Mouse (Mus musculus) embryonic facial prominence, embryonic 10.5 days (tissue): ENCODE results near the gene Gm49358. TPM values are rescaled to one million over a fixed set of nuclear protein-coding genes. Genes with fewer than 3 reads are reported as not detected.

Experiments
- DNase-seq: peaks from one replicate; pipeline ENCODE4 v3.0.0-alpha.2; 2017; ENCODE audit warnings: low spot score
- H3K27ac ChIP-seq: fragments of 300-500 bp; sonication (generic); replicated peaks from 2 replicates; pipeline ENCODE4 v1.5.1; 2016; ENCODE audit warnings: mild to moderate bottlenecking
- H3K27me3 ChIP-seq: fragments of 300-500 bp; sonication (generic); replicated peaks from 2 replicates; pipeline ENCODE4 v1.6.1; 2016; ENCODE audit warnings: low read depth, mild to moderate bottlenecking; ENCODE audit not compliant: poor library complexity, severe bottlenecking
- H3K36me3 ChIP-seq: fragments of 300-500 bp; sonication (generic); replicated peaks from 2 replicates; pipeline ENCODE4 v1.6.1; 2016; ENCODE audit warnings: mild to moderate bottlenecking, moderate library complexity
- H3K4me1 ChIP-seq: fragments of 300-500 bp; sonication (generic); 2 replicates; pipeline ENCODE4 v1.6.1; 2016
- H3K4me3 ChIP-seq: fragments of 300-500 bp; sonication (generic); 2 replicates; pipeline ENCODE4 v1.5.1; 2016; ENCODE audit warnings: mild to moderate bottlenecking, moderate library complexity
- H3K9me3 ChIP-seq: fragments of 300-500 bp; sonication (generic); 2 replicates; pipeline ENCODE4 v1.6.1; 2016; ENCODE audit warnings: mild to moderate bottlenecking
- WGBS: fragments of 180-500 bp; shearing (Covaris S2); methylation state at CpG from one replicate; pipeline ENCODE4 v1.1.7; 2016; 5-methylcytosine and 5-hydroxymethylcytosine counted together
- polyA plus RNA-seq: library from polyadenylated mRNA; unstranded; fragments of >200 nt; fragmentation: Nextera tagmentation; extraction: Ambion mirVana; gene quantifications from 2 replicates; pipeline ENCODE4 v1.2.1, GENCODE M21; 2016

Gene Gm49358
- polyA plus RNA-seq, 1 experiment from 2014 or later = not detected

GRCm38 (mm10) chr10:86853433-86853832 lies 89.7 kb downstream of the Gm49358 start:
- Histone ChIP-seq H3K4me1 (no peaks in the 10 kb centered on the region), H3K27me3 (no peaks in the 10 kb centered on the region), H3K4me3 (no peak overlapping the region), H3K9me3 (no peaks in the 10 kb centered on the region), H3K27ac (no peak overlapping the region), H3K36me3 (no peaks in the 10 kb centered on the region)
- 81% methylated on average over 3 of the region's 3 CpGs for WGBS
- no peak for DNase-seq

DNA sequence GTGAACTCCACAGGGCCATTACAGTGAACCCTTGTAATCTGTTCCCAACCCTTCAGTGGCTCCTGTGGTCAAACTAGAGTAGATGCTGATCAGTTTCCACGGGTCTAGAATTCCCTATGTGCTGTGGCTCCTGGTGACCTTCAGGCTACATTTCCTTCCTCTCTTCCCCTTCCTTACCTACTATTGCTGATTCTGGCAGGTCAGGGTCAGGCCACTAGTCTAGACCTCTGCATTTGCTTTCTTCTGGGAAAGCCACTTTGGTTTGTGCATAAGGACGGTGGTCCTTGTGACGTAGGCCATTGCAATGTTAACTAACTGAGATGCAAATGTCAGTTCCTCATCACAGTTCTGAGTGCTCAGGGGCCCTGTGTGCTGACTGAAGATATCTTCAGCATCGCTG lies 96.6 kb downstream of the Gm49358 start:
- no peak for DNase-seq
- H3K27me3 ChIP-seq = no peaks in the 10 kb centered on the region
- no peaks in the 10 kb centered on the region for H3K36me3 ChIP-seq
- no peak overlapping the region for H3K4me3 ChIP-seq
- no peaks in the 10 kb centered on the region for H3K4me1 ChIP-seq
- H3K27ac ChIP-seq = no peak overlapping the region
- 79% methylated on average over 4 of the region's 4 CpGs for WGBS
- no peaks in the 10 kb centered on the region for H3K9me3 ChIP-seq

DNA sequence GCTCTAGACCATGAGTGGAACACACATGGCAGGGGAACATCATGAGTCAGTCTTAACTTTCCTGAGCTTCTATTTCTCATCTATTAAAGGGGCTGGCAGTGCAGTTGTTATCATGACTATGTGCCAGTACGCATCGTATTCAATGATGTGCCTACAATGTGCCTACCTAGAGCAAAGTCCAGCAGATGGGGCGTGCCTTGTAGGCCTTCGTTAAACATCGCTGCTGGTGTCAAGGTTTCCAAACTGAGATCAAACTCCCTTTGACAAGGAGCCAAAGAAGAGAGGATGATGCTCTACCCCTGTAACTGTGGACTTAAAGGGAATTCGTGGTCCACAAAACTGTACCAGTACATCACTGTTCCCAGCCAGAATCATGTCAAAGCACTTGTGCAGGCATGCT lies 98.7 kb downstream of the Gm49358 start:
- Histone ChIP-seq H3K27me3 (no peaks in the 10 kb centered on the region), H3K4me3 (no peak overlapping the region), H3K36me3 (no peaks in the 10 kb centered on the region), H3K27ac (no peak overlapping the region), H3K4me1 (no peaks in the 10 kb centered on the region), H3K9me3 (no peaks in the 10 kb centered on the region)
- WGBS = 91% methylated on average over 6 of the region's 6 CpGs
- DNase-seq = no peak

DNA sequence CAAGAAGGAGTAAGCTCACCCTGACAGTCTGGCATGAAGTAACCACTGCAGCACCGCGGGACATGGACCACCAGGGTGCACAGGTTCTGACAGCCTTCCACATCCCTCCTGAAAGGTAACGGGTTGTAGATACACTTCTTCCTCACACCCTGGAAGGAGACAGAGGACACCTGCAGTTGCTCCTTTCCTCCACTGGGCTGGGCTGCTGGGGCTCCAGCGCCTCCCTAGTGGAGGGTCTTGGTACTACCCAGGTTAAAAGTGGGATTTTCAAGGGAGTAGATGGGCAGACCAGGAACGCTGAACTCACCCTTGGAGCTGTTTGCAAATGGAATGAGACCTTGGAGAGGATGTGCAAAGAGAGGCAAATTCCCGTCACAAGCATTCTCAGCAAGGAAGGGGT lies 99.7 kb downstream of the Gm49358 start:
- H3K9me3 ChIP-seq = no peaks in the 10 kb centered on the region

GRCm38 (mm10) chr10:86872121-86872520 lies 108.3 kb downstream of the Gm49358 start:
- Histone ChIP-seq H3K27me3 (no peaks in the 10 kb centered on the region), H3K4me3 (no peak overlapping the region), H3K4me1 (no peaks in the 10 kb centered on the region), H3K36me3 (no peaks in the 10 kb centered on the region), H3K9me3 (no peaks in the 10 kb centered on the region), H3K27ac (no peak overlapping the region)
- 78% methylated on average over 7 of the region's 7 CpGs for WGBS
- no peak for DNase-seq

More for the DNA sequence above, 99.7 kb downstream of the Gm49358 start:
- Histone ChIP-seq H3K36me3 (no peaks in the 10 kb centered on the region), H3K4me1 (no peaks in the 10 kb centered on the region), H3K4me3 (no peak overlapping the region), H3K27me3 (no peaks in the 10 kb centered on the region), H3K27ac (no peak overlapping the region)
- DNase-seq = no peak
- WGBS = 83% methylated on average over 6 of the region's 6 CpGs

DNA sequence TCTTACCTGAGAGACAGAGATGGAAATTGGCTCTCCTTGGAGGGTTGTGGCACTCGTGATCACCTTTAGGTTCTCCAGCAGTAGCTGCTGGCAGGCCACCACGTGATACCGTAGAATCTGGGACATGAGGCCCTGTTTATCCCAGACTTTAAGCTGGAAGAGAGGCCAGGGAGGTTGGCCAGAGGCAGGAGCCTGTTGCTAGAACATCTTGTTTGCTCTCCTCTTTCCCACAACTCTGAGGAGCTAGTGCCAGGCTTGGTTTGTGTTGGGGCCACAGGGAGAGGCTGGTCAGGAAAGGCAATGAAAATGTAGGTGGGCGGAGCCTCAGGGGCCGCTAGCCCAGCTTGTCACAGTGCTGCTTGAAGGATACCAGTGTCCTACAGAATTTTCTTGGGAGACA lies 108.8 kb downstream of the Gm49358 start:
- no peak for DNase-seq
- Histone ChIP-seq H3K9me3 (no peaks in the 10 kb centered on the region), H3K4me3 (no peak overlapping the region), H3K4me1 (no peaks in the 10 kb centered on the region), H3K27ac (no peak overlapping the region), H3K36me3 (no peaks in the 10 kb centered on the region), H3K27me3 (no peaks in the 10 kb centered on the region)
- 77% methylated on average over 5 of the region's 5 CpGs for WGBS

- Histone ChIP-seq H3K9me3 (no peaks in the 10 kb centered on the region), H3K4me3 (no peak overlapping the region), H3K4me1 (no peaks in the 10 kb centered on the region), H3K27ac (no peak overlapping the region), H3K27me3 (no peaks in the 10 kb centered on the region), H3K36me3 (no peaks in the 10 kb centered on the region)
- WGBS = 90% methylated on average over 7 of the region's 7 CpGs
- DNase-seq = no peak
These were observed 114.9 kb downstream of the Gm49358 start for GRCm38 (mm10) chr10:86878721-86879120.

- H3K4me1 ChIP-seq = no peaks in the 10 kb centered on the region
These were observed 116.5 kb downstream of the Gm49358 start for GRCm38 (mm10) chr10:86880071-86880806.

GRCm38 (mm10) chr10:86881448-86881847 lies 117.7 kb downstream of the Gm49358 start:
- Histone ChIP-seq H3K4me3 (no peak overlapping the region), H3K9me3 (no peaks in the 10 kb centered on the region)
- no peak for DNase-seq

More at GRCm38 (mm10) chr10:86880071-86880806, 116.5 kb downstream of the Gm49358 start:
- WGBS = 62% methylated on average over 5 of the region's 5 CpGs
- no peaks in the 10 kb centered on the region for H3K9me3 ChIP-seq
- no peak overlapping the region for H3K27ac ChIP-seq
- no peak for DNase-seq
- no peaks in the 10 kb centered on the region for H3K36me3 ChIP-seq
- no peak overlapping the region for H3K4me3 ChIP-seq
- H3K27me3 ChIP-seq = no peaks in the 10 kb centered on the region

More at GRCm38 (mm10) chr10:86881448-86881847, 117.7 kb downstream of the Gm49358 start:
- Histone ChIP-seq H3K4me1 (no peaks in the 10 kb centered on the region), H3K27ac (no peak overlapping the region), H3K36me3 (no peaks in the 10 kb centered on the region), H3K27me3 (no peaks in the 10 kb centered on the region)

Other genes starting within 250 kb of the Gm49358 start
- gene Hsp90b1, start 58.5 kb upstream of the Gm49358 start, polyA plus RNA-seq = 594 and 621 TPM in 2 replicates
- 2.2 and 2.9 TPM in 2 replicates for gene Ttc41, start 58.2 kb upstream of the Gm49358 start, polyA plus RNA-seq
- 0.75 and 0.85 TPM in 2 replicates for gene Nt5dc3, start 15.0 kb downstream of the Gm49358 start, polyA plus RNA-seq
- 0.26 and 0.35 TPM in 2 replicates for gene Stab2, start 244.1 kb downstream of the Gm49358 start, polyA plus RNA-seq